Mouse (Mus musculus) gastrocnemius, postnatal 25 days (tissue): ENCODE measurements at regions not wholly inside any gene's neighbourhood (a gene's known extent, or its start where the extent isn't known, plus 50 kb on each side); places are given as distances from the start of the nearest gene placed in this dataset.

Experiments
- DNase-seq: peaks from one replicate; pipeline ENCODE4 v3.0.0; 2022

DNA sequence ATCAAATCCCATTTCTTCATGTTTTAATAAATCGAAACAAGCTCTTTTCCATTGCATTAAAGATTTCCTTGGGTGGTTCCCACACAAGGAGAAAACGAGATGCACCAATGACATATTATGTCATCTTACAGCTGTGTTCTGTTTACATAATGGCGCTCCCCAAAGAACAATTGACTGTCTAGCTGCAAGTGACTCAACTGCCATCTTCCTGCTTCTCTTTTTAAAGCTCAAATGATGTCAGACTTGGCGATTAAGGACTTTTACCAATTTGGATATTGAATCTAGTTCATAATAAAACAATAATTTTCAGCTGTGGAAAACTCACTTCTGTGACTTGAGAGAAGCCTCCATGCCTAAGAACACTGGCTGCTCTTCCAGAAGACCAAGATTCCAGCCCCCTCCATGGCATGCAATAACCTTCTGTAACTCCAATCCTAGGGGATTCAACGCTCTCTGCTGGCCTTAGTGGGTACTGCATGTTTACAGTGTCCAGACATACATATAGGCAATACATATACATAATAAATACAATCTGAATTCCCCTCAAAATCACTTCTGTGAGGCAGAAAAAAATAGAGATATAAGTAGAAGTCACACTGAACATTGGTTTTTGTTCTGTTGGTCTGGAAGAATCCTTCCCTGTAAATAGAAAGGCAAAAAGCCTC, 318.7 kb downstream of the Rnd3 start:
- no peak for DNase-seq

DNA sequence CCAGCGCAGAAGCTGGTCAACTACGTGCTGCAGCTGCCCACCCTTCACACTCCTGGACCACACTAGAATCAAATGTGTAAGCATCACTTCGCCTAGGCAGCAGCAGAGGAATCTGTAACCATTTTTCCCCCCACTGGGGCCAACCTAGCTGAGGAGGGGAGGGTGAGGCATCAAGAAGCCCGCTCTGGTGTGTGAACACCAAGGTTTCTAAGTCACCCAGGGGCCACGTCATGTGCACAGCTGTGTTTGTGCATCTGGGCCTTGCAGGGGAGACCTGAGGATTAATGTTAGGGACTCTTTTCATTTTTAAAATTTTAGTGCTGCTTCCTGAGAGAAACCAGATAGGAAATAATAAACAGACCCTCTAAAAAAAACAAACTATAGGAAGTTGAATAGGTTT, 321.8 kb downstream of the Rnd3 start:
- no peak for DNase-seq

DNA sequence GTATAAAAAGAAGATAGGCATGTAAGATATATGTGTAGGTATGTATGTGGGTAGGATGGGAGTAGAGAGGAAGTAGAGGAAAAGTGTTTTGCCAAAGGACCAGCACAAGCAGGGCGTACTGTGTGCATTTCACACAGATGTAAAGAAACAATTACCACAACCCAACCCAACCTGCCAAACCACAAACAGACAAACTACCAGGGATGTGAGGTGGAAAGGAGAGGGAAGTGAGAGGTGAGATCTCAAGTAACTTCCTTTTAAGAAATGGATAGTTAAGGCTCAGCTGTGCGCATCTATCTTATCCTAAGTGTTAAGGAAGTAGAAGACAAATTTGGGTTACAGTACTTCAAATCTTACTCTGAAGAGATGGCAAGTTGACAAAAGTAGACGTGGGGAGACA, 322.4 kb downstream of the Rnd3 start:
- DNase-seq, result no peak

DNA sequence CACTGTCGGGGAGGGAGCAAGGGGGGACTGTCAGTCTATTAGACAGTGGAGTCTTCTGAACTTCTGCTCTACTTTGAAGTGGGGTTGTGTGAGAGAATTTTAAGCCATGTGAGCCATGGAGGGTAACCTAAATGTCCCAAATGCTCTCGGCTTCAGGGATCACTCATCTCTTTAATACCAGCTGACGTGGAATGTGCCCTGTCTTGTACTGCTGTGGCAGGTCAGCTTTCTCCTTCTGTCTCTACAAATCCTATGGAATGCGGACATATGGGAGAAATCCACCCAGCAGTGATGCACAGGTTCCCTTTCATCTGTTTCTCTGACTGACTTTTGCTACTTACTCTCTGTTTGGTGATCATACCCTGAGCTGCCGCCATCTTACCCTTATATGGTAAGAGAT, 323.3 kb downstream of the Rnd3 start:
- DNase-seq, result no peak

DNA sequence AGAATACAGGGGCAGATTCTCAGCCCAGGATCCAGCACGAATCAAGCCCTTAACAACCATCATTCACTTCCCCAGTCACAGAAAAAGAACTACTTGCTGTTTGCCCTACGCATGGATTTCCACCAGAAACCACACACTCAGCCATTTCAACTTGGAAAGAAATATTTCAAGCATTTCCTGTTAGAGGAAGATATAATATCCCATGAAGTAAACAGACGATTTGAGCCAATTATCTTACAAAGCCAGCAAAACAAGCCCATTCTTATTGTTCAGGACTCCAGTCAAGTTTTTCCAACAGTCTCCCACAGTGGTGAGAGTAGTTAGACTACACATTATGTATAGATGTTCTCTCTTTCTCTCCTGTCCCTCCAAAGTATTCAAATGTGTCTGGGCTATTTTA, 324.1 kb downstream of the Rnd3 start:
- DNase-seq, result no peak

DNA sequence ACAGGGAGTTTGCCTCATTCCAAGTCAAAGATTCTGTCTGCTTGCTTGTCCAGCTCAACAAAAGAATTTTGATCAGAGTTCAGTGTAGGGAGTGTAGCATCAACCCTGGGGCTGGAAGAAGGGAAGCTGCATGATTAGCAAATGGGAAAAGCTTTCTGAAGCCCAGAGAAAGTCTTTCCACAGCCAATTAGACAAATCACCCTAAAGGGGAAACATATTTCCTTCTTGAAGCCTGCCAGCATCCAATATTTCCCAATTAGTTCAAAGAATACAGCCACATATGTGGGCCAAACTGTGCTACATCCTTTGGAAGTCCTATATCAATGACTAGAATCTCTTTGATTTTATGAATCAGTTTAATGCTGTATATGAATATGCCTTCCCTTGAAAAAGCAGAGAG, 326.2 kb downstream of the Rnd3 start:
- DNase-seq, result no peak

DNA sequence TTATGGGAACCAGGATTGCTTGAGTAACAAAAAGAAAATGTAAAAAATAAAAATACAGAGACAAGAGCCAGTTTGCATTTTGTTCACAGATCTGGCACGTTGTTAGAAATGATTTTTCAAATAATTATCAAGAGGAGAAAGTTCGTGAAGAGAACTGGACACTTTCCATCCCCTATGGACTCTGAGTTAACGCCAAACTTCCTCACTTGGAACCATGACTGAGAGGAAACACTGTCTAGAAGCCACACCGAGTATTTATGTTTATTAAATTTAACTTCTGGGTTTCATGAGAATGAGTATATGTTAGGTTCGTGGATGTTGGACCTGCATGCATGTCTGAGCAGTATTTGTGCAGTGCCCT, 329.6 kb downstream of the Rnd3 start:
- DNase-seq, result no peak

DNA sequence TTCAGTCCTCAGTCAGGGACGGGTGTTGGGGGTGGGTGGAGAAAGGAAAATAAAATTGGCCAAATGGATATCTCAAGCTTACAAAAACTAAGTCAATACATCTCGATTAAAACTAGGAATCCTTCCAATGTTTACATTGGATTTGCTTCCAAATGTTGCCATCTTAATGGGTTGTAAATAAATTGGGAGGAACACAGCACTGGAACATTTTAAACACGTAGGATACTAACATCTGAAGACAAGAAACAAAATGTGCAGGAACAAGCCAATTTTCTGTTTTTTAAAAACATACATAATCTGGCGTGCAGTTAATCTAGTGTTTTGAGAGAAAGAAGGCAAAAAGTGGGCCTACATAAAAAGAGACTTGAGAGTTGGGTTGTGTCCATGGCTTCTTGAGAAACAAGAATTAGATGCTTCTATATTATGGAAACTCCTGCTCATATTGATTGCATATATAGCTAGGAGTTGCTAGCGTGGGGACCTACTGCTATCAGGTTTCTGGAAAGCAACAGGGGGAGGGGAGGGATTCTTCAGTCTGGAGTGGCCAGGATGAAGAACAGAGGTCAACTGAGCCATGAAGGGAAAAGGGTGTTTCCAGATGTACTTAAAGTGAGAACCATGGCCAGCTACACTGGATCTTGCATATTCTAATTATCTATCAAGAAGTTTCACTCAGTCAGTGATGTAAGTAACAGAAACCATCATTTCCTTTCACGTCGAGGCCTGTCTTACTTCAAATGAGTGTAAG, 330.2 kb downstream of the Rnd3 start:
- DNase-seq, result no peak

DNA sequence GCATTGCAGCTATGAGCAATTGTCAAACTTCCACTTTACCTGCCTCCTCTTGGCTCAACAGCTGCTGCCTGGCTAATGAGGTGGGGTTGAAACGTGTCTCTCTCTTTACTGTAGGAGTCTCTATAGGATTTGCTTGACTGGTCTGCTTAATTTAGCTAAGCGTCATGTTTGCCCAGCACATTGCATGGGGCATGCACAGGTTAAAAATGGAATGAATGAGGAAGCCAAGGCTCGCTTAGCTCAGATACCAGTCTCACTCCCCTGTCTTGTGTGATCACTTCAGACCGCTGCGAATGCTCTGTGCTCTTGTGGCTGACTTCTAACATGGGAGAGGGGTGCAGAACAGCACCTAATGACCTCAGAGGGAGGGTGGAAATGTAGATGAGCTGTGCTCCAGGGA, 332.5 kb downstream of the Rnd3 start:
- no peak for DNase-seq

DNA sequence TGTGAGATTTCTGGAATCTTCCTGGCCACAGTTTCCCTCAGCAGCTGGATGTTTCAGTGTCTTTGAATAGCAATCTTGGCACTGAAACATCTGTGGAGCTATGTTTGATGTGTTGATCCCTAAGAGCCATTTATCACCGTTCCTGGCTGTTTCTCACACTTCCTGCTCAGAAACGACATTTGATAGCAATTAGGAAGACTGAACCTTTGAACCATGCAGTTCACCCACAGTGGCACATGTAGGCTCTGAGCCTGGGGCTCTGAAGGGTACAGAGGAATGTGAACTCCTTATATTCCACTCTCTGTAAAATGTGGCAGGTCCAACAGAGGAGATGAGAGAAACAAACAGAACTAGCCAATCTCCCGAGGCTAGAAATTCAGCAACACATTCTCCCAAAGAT, 333.4 kb downstream of the Rnd3 start:
- DNase-seq, result no peak

DNA sequence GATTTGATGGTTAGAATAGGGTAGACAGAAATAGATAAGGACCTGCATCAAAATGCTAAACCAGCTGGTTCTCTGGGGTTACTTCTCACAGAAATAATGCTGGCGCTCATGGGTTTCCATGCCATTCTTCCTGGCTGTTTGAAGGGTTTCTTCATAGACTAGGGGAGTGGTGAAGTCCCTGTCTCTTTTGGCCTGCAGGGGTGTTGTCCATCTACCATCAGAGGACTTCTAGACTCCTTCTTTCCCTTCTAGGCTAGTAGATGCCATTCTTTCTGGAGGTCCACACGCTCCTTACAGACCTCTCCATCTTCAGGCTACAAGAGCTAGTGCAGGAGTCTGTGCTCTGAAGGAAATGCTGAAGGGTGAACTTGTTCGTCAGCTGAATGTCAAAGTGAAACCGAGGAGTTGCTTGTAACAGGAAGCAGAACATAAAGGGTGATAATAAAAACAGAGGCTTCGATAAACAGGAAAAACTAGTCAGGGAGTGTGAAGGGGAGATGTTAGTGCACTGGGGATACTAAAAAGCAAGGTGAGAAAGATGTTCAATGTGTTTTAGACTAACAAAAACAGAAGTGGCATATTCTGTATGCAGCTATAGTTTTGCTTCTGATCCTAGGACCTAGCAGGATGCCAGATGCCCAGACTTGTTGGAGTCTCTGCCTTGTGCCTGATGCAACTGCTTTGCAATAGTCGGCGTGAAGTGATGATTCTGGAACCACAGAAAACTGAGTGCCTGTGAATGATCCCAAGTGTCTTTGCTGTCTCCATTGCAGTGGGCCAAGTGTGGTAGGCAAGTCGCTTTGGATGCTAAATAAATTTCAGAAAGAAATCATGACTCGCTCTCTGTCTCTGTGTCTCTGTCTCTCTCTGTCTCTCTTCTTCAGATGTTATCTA, 335.1 kb downstream of the Rnd3 start:
- DNase-seq, result no peak

DNA sequence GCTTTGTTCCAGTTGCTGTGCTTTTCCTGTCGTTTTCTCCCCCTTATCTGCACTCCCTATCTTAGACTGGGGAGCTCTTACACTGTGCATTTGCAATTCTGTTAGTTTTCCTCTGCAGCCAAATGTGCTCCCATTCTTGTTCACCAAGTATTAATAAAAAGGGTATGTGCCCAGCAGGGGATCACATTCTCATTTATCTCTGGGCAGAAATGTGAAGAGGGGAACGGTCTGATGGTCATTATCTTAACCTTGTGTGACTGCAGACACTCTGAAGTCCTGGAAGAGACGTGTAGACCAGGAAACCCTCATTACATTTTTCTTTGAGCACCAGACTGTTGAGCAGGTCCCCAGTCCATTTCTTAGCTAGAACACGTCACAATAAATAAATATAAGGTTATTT, 336.6 kb downstream of the Rnd3 start:
- no peak for DNase-seq

DNA sequence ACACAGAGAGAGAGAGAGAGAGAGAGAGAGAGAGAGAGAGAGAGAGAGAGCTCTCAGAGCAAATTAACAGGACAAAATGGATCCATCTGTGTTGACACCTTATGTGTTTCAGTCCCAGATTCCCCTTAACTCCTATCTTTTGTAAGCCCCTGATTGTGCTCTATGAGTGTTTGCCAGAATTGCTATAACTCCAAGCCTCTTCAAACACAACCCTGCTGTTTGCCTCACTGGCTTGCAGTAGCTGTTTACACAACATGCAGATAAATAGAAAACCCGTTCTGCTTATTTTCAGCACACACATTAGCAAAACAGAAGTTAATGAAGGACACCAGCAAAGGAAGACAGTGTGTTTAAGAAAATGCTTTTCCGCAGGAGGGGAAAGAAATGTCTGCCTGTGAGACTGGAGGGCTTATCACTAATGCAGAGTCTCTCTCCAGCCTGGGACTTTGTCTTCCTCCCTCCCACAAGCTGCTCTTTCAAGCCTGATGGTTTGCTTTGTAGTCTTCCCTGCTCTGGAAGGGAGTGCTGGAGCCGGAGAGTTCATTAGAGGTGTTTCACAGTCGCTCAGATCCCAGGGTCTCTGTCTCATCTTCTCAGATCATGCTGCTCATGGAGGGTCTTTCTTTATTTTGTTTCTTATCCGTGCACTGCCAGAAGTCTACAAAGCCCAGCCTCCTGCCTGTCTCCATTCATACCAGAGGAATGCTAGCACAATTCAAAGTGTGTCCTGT, 338.4 kb downstream of the Rnd3 start:
- DNase-seq, result no peak

DNA sequence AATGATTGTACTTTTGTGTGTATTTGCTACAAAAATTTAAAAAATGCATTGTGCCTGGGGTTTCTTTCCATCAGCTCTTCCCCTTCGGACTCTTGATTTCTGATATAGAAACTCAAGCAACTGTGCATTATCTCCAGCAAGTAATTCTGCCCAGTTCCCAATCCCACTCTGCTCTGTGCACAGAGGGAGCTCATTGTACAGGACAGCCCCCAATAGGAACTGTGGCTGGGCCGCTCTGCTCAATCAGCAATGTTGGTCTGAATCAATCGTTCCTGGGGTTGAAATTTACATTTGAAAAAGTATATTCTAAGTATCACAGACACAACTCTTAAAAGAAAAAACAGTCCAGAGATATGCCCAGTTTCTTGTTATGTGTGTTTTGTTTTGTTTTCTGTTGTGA, 339.1 kb downstream of the Rnd3 start:
- no peak for DNase-seq

DNA sequence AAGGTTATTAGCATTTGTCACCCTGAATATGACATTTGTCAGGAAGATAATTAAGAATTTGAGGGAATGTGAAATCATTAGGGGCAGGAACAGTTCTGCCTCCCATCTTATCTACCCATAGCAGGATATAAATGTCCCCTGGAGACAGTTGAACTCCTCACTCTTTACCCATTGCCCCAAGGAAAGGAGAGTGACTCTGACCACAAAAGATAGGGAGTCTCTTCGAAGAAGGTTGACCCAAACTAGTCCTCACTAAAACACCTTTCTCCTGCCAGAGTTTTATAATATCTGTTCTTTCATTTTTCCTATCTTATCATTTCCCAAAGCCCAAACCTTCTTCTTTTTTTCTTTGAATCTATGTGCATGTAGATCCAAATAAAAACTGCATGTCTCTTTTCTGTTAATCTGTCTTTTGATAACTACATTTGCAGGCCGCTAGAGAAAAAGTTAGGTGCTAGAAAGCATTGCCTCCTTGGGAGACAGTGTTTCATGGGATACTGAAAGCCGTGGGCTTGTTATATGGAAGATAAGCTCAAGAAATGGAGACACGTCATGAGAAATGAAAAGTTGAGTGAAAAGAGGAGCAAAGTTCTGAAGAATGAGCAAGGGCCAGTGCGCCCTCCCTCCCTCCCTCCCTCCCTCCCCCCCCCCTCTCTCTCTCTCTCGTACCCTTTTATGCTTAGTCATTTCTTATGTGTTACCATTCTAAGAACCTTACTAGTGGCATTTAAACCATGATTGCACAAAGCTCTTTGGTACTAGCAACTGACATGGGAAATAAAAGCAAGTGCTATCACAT, 341.6 kb downstream of the Rnd3 start:
- DNase-seq, result no peak

DNA sequence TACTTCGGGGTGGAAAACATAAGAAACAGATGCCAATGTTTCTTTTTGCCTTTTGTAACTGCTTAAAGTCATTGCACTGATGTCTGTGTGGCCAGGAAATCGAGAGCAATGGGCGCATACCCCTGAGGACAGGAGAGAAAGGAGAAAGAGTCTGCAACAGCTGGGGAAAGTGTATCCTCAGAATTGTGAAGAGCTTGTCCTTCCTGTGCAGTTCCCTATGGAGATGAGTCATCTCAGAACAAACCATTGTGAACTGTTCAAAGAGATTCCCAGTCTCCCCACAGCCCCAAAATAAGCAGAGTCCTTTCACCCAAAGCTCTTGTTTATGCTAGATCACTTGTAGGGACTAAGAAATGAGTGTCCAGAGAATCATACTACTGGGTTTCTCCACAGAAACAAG, 343.3 kb downstream of the Rnd3 start:
- peak; percentile 15 for DNase-seq

DNA sequence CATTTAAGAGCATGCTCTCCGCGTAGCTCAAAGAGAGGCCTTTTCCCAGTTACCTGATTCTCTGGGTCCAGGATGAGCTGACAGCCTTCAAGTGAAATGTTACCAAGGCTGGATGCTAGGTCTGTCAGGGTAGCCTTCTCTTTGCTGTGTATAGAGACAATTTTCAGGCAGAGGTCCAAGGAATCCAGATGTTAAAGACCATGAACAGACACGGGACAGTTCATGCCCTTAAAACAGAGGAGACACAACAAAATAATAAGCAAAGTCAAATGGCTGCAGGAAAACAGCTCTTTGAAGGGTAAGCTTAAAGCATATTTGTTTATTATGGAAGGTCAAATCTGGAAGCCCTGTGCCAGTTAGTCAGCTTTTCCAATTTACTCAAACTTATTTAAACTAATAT, 352.8 kb downstream of the Rnd3 start:
- no peak for DNase-seq

DNA sequence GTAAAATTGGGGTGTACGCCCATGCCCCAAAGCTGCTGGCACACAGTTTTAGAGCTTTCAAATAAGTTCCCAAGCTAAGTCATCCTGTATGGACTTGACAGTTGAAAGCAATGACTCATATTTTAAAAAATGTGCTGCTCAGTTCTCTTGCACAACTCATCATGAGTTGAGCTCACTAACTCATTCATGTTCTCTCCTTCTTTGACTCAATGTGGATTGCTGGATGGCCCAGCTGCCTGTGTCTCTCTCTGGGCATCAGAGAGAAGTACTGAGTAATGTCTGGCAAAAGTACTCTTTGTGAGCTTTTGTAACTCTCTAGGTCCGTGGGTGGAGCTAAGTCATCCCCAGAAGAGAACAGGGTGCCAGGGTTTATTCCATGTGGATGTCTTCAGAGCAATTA, 355.3 kb downstream of the Rnd3 start:
- peak; percentile 46 for DNase-seq

DNA sequence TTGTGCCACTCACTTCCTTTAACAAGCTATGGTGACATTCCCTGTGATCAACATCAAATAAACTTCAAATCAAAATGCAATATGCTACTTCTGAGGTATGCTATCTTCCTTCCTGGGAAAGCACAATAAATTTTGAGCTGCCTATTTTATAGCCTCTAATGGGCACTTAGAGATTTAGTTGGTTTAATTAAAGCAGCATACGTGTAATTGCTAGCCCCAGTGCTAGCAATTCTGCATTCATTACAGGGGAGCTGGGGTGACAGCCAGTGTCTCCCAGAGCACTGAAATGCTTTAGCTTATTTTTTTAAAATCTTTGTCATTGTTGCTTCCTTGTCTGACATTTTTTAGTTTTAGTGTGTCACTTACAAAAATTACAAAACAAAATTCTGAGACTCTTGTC, 355.8 kb downstream of the Rnd3 start:
- no peak for DNase-seq

DNA sequence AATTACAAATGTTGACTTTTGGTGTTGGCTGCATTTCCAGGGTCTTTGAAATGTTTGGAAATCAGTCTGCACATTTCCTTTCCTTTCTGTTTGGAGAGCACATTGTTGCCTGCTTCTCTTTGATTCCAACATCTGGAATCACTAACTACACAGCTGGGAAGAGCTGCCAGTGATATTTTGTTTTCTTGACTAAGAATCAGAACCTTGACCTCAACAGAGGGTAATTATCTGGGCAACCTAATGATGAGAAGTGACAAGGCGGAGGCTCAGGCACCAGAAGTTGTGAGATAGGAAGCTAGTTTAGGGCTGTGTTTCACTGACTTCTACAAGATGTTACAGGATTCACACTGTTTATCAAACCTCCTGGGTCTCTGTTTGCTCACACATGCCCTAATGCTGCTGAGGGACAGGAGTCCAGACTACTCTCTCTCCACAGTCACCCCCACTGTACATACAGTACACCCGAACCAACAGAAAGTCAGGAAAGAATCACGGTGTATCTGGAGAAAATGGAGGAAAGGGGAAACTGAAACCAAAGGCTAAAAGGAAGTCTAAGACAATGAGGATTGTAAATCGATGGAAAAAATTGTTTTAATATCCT, 359.8 kb downstream of the Rnd3 start:
- DNase-seq, result peak; percentile 12

DNA sequence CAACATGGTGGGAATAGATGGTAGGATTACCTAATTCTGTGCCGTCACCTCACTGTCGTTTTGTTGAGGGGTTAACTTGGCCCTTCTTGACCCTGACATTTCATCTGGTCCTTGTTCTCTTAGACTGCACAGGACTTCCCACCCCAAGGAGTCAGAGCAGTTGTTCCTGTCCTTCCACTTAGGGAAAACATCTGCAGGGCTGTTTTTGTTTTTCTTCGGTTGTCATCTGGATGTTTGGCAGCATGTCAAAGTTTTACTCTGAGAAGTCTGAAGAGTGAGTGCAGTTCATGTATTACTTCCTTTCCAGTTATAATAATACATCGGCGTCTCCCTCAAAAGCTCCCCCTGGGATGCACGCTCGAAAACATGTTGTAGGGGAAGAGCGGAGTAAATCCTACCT, 376.8 kb downstream of the Rnd3 start:
- peak; percentile 34 for DNase-seq
